22 mouse cellular contexts compared by ENCODE assay signal in the genomic region with DNA sequence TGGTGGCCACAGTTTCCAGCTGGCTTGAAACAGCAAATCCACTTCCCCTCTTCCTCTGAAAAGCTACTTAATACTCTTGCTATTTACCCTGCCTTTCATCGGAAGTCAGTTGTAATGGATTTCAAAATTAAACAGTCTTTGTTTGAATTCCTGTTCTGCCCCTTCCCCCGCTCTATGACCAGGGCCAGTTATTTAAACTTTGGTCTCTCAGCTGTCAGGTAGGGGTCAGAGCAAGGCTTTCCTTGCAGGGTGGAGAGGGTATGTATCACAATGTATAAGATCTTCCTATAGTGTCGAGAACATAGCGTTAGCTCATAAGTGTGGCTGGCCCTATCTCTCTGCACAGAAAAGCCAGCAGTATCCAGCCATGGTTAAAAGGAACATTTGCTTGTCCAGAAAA.
DNase-seq lines count a peak whose midpoint lies in the region; ATAC-seq and TF ChIP-seq lines count a peak whose summit lies in the region.
"Had no signal": no experiment of that assay in that cellular context is flagged by ENCODE, and none has a peak within 500 bp of the region (broad histone marks: within the 10 kb centered on the region; RNA-seq: fewer than 3 reads in every experiment).

No protein-coding gene starts in this region.

- no peaks in the 10 kb centered on the region for H3K36me3 ChIP-seq in intestine, embryonic 16.5 days (ENCODE audit: control insufficient read depth, insufficient read depth, low read length)
- no peaks in the 10 kb centered on the region for H3K36me3 ChIP-seq in intestine, embryonic 15.5 days
- H3K36me3 ChIP-seq in lung, postnatal 0 days (ENCODE audit: insufficient read depth, low read length), result no peaks in the 10 kb centered on the region
- no peaks in the 10 kb centered on the region for H3K36me3 ChIP-seq in liver, embryonic 14.5 days (replicated peaks; ENCODE audit: control insufficient read depth, insufficient read depth, low read depth)
- H3K36me3 ChIP-seq in stomach, embryonic 15.5 days, result no peaks in the 10 kb centered on the region
- H3K36me3 ChIP-seq: heart, embryonic 10.5 days; limb, embryonic 10.5 days; midbrain, embryonic 15.5 days had no signal

- no peak overlapping the region for H3K4me3 ChIP-seq in intestine, embryonic 16.5 days (ENCODE audit: low read length)
- no peak overlapping the region for H3K4me3 ChIP-seq in intestine, embryonic 15.5 days (replicated peaks)
- no peak overlapping the region for H3K4me3 ChIP-seq in lung, postnatal 0 days (ENCODE audit: low read depth, low read length)
- H3K4me3 ChIP-seq in liver, embryonic 14.5 days (ENCODE audit: insufficient read depth in 1 of 2, low read depth in 2 of 2, low read length in 2 of 2), result no peak overlapping the region
- H3K4me3 ChIP-seq in stomach, embryonic 15.5 days (replicated peaks), result no peak overlapping the region
- H3K4me3 ChIP-seq: forebrain, embryonic 13.5 days; heart, embryonic 10.5 days; limb, embryonic 10.5 days; megakaryocyte, embryonic 14.5 days; midbrain, embryonic 15.5 days had no signal

- ATAC-seq in intestine, embryonic 16.5 days, result 0 out of 2 replicates have a peak, but pooled peaks have one; percentile 3
- no peak for ATAC-seq in intestine, embryonic 15.5 days
- no peak for ATAC-seq in lung, postnatal 0 days
- ATAC-seq in liver, embryonic 14.5 days (ENCODE audit: insufficient read depth), result peak; percentile 52; the same call in 1 of the 2 replicates
- 0 out of 2 replicates have a peak, but pooled peaks have one; percentile 12 for ATAC-seq in stomach, embryonic 15.5 days (ENCODE audit: insufficient read depth, low FRiP score, low read depth)
- ATAC-seq: forebrain, embryonic 13.5 days; inflammation-experienced regulatory T-cells, adult 6 months; midbrain, embryonic 15.5 days had no signal

- H3K9me3 ChIP-seq in intestine, embryonic 16.5 days (ENCODE audit: control insufficient read depth, low read length), result no peaks in the 10 kb centered on the region
- no peaks in the 10 kb centered on the region for H3K9me3 ChIP-seq in intestine, embryonic 15.5 days
- H3K9me3 ChIP-seq in lung, postnatal 0 days (ENCODE audit: low read length), result no peaks in the 10 kb centered on the region
- H3K9me3 ChIP-seq in liver, embryonic 14.5 days (ENCODE audit: control insufficient read depth, low read length), result no peaks in the 10 kb centered on the region
- H3K9me3 ChIP-seq in stomach, embryonic 15.5 days, result no peaks in the 10 kb centered on the region
- H3K9me3 ChIP-seq: forebrain, embryonic 13.5 days; heart, embryonic 10.5 days; limb, embryonic 10.5 days; megakaryocyte, embryonic 14.5 days; midbrain, embryonic 15.5 days had no signal

- no peak for TF ChIP-seq EP300 in lung, postnatal 0 days (IDR thresholded peaks at IDR 0.05)
- no peak for TF ChIP-seq EP300 in liver, embryonic 14.5 days (IDR thresholded peaks at IDR 0.05; ENCODE audit: low read depth)

- 0 out of 2 replicates have a peak overlapping the region, but pooled peaks have one; percentile 7 for H3K4me2 ChIP-seq in intestine, embryonic 16.5 days (ENCODE audit: low read depth, low read length)
- no peak overlapping the region for H3K4me2 ChIP-seq in intestine, embryonic 15.5 days (replicated peaks)
- no peak overlapping the region for H3K4me2 ChIP-seq in lung, postnatal 0 days (replicated peaks; ENCODE audit: low read depth, low read length)
- no peak overlapping the region for H3K4me2 ChIP-seq in liver, embryonic 14.5 days (ENCODE audit: low read depth)
- H3K4me2 ChIP-seq in stomach, embryonic 15.5 days, result no peak overlapping the region
- H3K4me2 ChIP-seq: forebrain, embryonic 13.5 days; hindbrain, embryonic 14.5 days; midbrain, embryonic 15.5 days had no signal

- H3K27me3 ChIP-seq in intestine, embryonic 16.5 days (replicated peaks; ENCODE audit: control insufficient read depth, insufficient read depth, low read length), result no peaks in the 10 kb centered on the region
- no peaks in the 10 kb centered on the region for H3K27me3 ChIP-seq in intestine, embryonic 15.5 days (replicated peaks)
- H3K27me3 ChIP-seq in lung, postnatal 0 days (replicated peaks; ENCODE audit: insufficient read depth, low read length), result no peaks in the 10 kb centered on the region
- H3K27me3 ChIP-seq in liver, embryonic 14.5 days (ENCODE audit: control insufficient read depth, insufficient read depth, low read length), result no peaks in the 10 kb centered on the region
- no peaks in the 10 kb centered on the region for H3K27me3 ChIP-seq in stomach, embryonic 15.5 days (replicated peaks)
- H3K27me3 ChIP-seq: forebrain, embryonic 13.5 days; megakaryocyte, embryonic 14.5 days; midbrain, embryonic 15.5 days had no signal

- TF ChIP-seq CTCF in lung, postnatal 0 days (IDR thresholded peaks at IDR 0.05), result peak; percentile 25; the same call in 1 of the 2 replicates
- TF ChIP-seq CTCF in liver, embryonic 14.5 days (IDR thresholded peaks at IDR 0.05; ENCODE audit: low read depth), result no peak

- no peak overlapping the region for H3K9ac ChIP-seq in intestine, embryonic 16.5 days (ENCODE audit: low read depth, low read length)
- H3K9ac ChIP-seq in intestine, embryonic 15.5 days, result no peak overlapping the region
- no peak overlapping the region for H3K9ac ChIP-seq in lung, postnatal 0 days (replicated peaks; ENCODE audit: low read depth)
- no peak overlapping the region for H3K9ac ChIP-seq in liver, embryonic 14.5 days (replicated peaks)
- H3K9ac ChIP-seq in stomach, embryonic 15.5 days, result no peak overlapping the region
- H3K9ac ChIP-seq: forebrain, embryonic 13.5 days; hindbrain, embryonic 14.5 days; midbrain, embryonic 15.5 days had no signal

- 0 out of 2 replicates have a peak overlapping the region, but pooled peaks have one; percentile 24 for H3K27ac ChIP-seq in intestine, embryonic 16.5 days (ENCODE audit: low read length)
- no peak overlapping the region for H3K27ac ChIP-seq in intestine, embryonic 15.5 days
- no peak overlapping the region for H3K27ac ChIP-seq in lung, postnatal 0 days (ENCODE audit: low read length)
- H3K27ac ChIP-seq in liver, embryonic 14.5 days, result no peak overlapping the region
- H3K27ac ChIP-seq in stomach, embryonic 15.5 days, result peak overlapping the region; percentile 28; the same call in 1 of the 2 replicates
- H3K27ac ChIP-seq: forebrain, embryonic 13.5 days; heart, embryonic 10.5 days; hindbrain, embryonic 14.5 days; limb, embryonic 10.5 days; midbrain, embryonic 15.5 days had no signal

- peaks cover 20% of the 10 kb centered on the region for H3K4me1 ChIP-seq in intestine, embryonic 16.5 days (ENCODE audit: control insufficient read depth, insufficient read depth, low read length)
- H3K4me1 ChIP-seq in intestine, embryonic 15.5 days (replicated peaks), result peaks cover 14% of the 10 kb centered on the region
- no peaks in the 10 kb centered on the region for H3K4me1 ChIP-seq in lung, postnatal 0 days (ENCODE audit: insufficient read depth, low read depth, low read length)
- peaks cover 0 to 5% of the 10 kb centered on the region in 2 experiments; a peak in 2 of 4 replicates for H3K4me1 ChIP-seq in liver, embryonic 14.5 days (replicated peaks; ENCODE audit: control insufficient read depth in 2 of 2, insufficient read depth in 2 of 2, low read length in 1 of 2)
- peaks cover 27% of the 10 kb centered on the region for H3K4me1 ChIP-seq in stomach, embryonic 15.5 days
- H3K4me1 ChIP-seq: megakaryocyte, embryonic 14.5 days had no signal

- WGBS in intestine, embryonic 16.5 days, result 46% methylated on average over 4 of the region's 4 CpGs
- 43% methylated on average over 4 of the region's 4 CpGs for WGBS in intestine, embryonic 15.5 days
- 31% methylated on average over 4 of the region's 4 CpGs for WGBS in lung, postnatal 0 days
- 55% methylated on average over 4 of the region's 4 CpGs for WGBS in liver, embryonic 14.5 days (ENCODE audit: insufficient replicate concordance)
- WGBS in stomach, embryonic 15.5 days, result 35% methylated on average over 4 of the region's 4 CpGs

- DNase-seq in lung, postnatal 0 days (ENCODE audit: low spot score), result no peak
- no peak for DNase-seq in lung, adult 18-20 months
- DNase-seq in liver, embryonic 14.5 days (ENCODE audit: low read depth in 3 of 3, low spot score in 3 of 3), result no peak
- DNase-seq in kidney, postnatal 36 days, result no peak
- DNase-seq in embryo, embryonic 11 days, result no peak
- DNase-seq: adrenal gland, postnatal 25 days; cerebellum, adult 9-10 months; gastrocnemius, postnatal 36 days; heart, postnatal 4 days; lung, postnatal 10 days; thymus, adult 18-20 months; thymus, postnatal 36 days had no signal

Comparison
In these comparisons a context has a peak if more than half of its experiments do, and no peak if none do; other contexts are left out.
1. ATAC-seq: peak in intestine, embryonic 16.5 days (single experiment), liver, embryonic 14.5 days (single experiment) and stomach, embryonic 15.5 days (single experiment); none in intestine, embryonic 15.5 days (single experiment) and lung, postnatal 0 days (single experiment).
2. H3K27ac ChIP-seq: peak in intestine, embryonic 16.5 days (single experiment) and stomach, embryonic 15.5 days (single experiment); none in intestine, embryonic 15.5 days (single experiment), lung, postnatal 0 days (single experiment) and liver, embryonic 14.5 days (single experiment).